Mouse (Mus musculus) kidney, postnatal 0 days (tissue): ENCODE measurements at regions not wholly inside any gene's neighbourhood (a gene's known extent, or its start where the extent isn't known, plus 50 kb on each side); places are given as distances from the start of the nearest gene placed in this dataset.

Experiments used
- ATAC-seq: fragments of 200-750 bp; cut with Nextera tagmentation; replicated peaks from 2 replicates; pipeline ENCODE4 v1.8.0; 2017; ENCODE audit warnings: low read depth, moderate number of reproducible peaks, moderate TSS enrichment, moderate library complexity; ENCODE audit not compliant: low FRiP score
- DNase-seq: peaks from one replicate; pipeline ENCODE4 v3.0.0-alpha.2; 2016; ENCODE audit warnings: low spot score
- H3K27ac ChIP-seq: fragments of 300-500 bp; sonication (generic); 2 replicates; pipeline ENCODE4 v1.5.1; 2014; ENCODE audit warnings: mild to moderate bottlenecking
- H3K27me3 ChIP-seq: fragments of 300-500 bp; sonication (generic); 2 replicates; pipeline ENCODE4 v1.6.1; 2014; ENCODE audit warnings: low read length, mixed read lengths; ENCODE audit not compliant: insufficient read depth
- H3K36me3 ChIP-seq: fragments of 300-500 bp; sonication (generic); 2 replicates; pipeline ENCODE4 v1.6.1; 2014; ENCODE audit warnings: low read length, mixed read lengths; ENCODE audit not compliant: insufficient read depth
- H3K4me1 ChIP-seq: fragments of 300-500 bp; sonication (generic); replicated peaks from 2 replicates; pipeline ENCODE4 v1.6.1; 2014; ENCODE audit warnings: antibody characterized with exemption, low read length, mixed read lengths; ENCODE audit not compliant: insufficient read depth
- H3K4me2 ChIP-seq: fragments of 300-500 bp; sonication (generic); 2 replicates; pipeline ENCODE4 v1.6.1; 2014; ENCODE audit warnings: mild to moderate bottlenecking, low read length, moderate library complexity, mixed read lengths
- H3K4me3 ChIP-seq: fragments of 300-500 bp; sonication (generic); replicated peaks from 2 replicates; pipeline ENCODE4 v1.5.1; 2014; ENCODE audit warnings: low read depth, low read length
- H3K9ac ChIP-seq: fragments of 300-500 bp; sonication (generic); 2 replicates; pipeline ENCODE4 v1.6.1; 2014; ENCODE audit warnings: low read depth, low read length
- H3K9me3 ChIP-seq: fragments of 300-500 bp; sonication (generic); replicated peaks from 2 replicates; pipeline ENCODE4 v1.6.1; 2016; ENCODE audit warnings: low read length, inconsistent platforms, mixed read lengths
- CTCF ChIP-seq: IDR thresholded peaks from 2 replicates; pipeline ENCODE4 v1.5.1; 2016; ENCODE audit warnings: antibody characterized with exemption, low read depth, mild to moderate bottlenecking, moderate library complexity
- WGBS: fragments of 180-500 bp; shearing (Covaris S2); extraction: QIAGEN DNeasy Blood & Tissue Kit; methylation state at CpG from one replicate; pipeline ENCODE4 v1.1.7; 2014; 5-methylcytosine and 5-hydroxymethylcytosine counted together

- no peaks in the 10 kb centered on the region for H3K27me3 ChIP-seq
- WGBS = 87% methylated on average over 11 of the region's 11 CpGs
- no peak overlapping the region for H3K4me2 ChIP-seq
- no peak overlapping the region for H3K27ac ChIP-seq
- no peaks in the 10 kb centered on the region for H3K4me1 ChIP-seq
- no peak overlapping the region for H3K9ac ChIP-seq
- no peaks in the 10 kb centered on the region for H3K36me3 ChIP-seq
- DNase-seq (no peak), ATAC-seq (no peak)
- no peak for TF ChIP-seq CTCF
- no peaks in the 10 kb centered on the region for H3K9me3 ChIP-seq
- no peak overlapping the region for H3K4me3 ChIP-seq
Observed at GRCm38 (mm10) chr14:48812741-48813495, 139.3 kb upstream of the Otx2 start.

DNA sequence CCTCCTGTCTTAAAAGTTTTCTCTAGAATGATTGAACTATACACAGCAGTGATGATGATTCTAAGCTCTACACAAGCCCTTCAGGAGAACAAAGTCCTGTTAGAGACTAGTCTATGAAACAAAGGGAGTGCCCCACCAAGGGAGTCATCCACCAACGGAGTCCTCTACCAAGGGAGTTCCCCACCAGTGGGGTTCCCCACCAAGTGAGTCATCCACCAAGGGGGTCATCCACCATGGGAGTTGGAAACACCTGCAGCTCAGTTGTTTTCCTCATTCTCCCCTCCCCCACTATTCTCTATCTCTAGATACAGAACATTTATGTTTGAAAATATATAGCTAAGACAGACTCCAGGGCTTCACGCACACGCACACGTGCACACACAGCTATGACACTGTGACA lies 130.5 kb upstream of the Otx2 start:
- ATAC-seq = no peak
- Histone ChIP-seq H3K9me3 (no peaks in the 10 kb centered on the region), H3K4me1 (no peaks in the 10 kb centered on the region), H3K4me3 (no peak overlapping the region), H3K27ac (no peak overlapping the region), H3K36me3 (no peaks in the 10 kb centered on the region), H3K27me3 (no peaks in the 10 kb centered on the region), H3K4me2 (no peak overlapping the region), H3K9ac (no peak overlapping the region)
- no peak for TF ChIP-seq CTCF
- DNase-seq = no peak
- WGBS = 83% methylated on average over 4 of the region's 4 CpGs

GRCm38 (mm10) chr14:48801283-48801682 lies 127.7 kb upstream of the Otx2 start:
- no peaks in the 10 kb centered on the region for H3K9me3 ChIP-seq
- H3K4me2 ChIP-seq = no peak overlapping the region
- WGBS = 43% methylated on average over 14 of the region's 14 CpGs
- no peak for ATAC-seq
- H3K27ac ChIP-seq = no peak overlapping the region
- H3K36me3 ChIP-seq = no peaks in the 10 kb centered on the region
- H3K27me3 ChIP-seq = no peaks in the 10 kb centered on the region
- H3K4me1 ChIP-seq = no peaks in the 10 kb centered on the region
- DNase-seq = no peak
- no peak for TF ChIP-seq CTCF
- no peak overlapping the region for H3K4me3 ChIP-seq
- H3K9ac ChIP-seq = no peak overlapping the region

DNA sequence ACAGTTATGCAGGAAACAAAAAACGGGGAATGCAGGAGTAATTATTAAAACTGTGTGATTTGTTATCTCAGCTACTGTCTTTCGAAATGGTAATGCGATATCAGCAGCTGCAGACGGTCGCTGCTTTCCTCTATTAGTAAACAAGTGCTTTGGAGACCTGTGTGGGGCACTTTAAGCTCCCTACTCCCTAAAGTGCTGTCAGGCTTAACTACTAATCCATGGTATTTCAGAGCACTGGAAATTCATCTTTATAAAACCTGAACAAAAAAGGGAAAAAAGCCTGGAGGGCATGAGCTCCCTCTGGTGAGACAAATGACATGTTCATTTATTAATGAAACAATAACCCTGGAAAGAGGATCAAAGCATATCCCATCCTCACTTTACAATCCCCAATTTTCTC lies 127.2 kb upstream of the Otx2 start:
- TF ChIP-seq CTCF = no peak
- DNase-seq (no peak), ATAC-seq (no peak)
- no peaks in the 10 kb centered on the region for H3K36me3 ChIP-seq
- H3K4me2 ChIP-seq = no peak overlapping the region
- no peaks in the 10 kb centered on the region for H3K9me3 ChIP-seq
- no peak overlapping the region for H3K4me3 ChIP-seq
- no peak overlapping the region for H3K27ac ChIP-seq
- 25% methylated on average over 5 of the region's 5 CpGs for WGBS
- H3K4me1 ChIP-seq = no peaks in the 10 kb centered on the region
- no peaks in the 10 kb centered on the region for H3K27me3 ChIP-seq
- H3K9ac ChIP-seq = no peak overlapping the region

DNA sequence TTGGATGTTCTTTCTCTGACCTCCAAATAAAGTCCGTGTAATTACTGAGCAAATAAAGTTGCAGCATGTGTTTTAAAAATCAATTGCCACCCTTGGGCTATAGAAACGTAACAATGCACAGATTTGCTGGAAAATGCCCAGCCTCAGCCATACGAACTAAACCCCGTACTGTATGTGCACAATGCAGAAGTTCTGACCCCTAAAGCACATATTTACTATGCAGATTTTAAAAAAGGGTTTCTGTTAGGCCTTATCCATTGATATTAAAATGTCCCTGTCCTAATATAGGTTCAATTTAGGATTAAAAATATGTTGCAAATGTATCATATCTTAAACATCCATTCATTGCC lies 126.5 kb upstream of the Otx2 start:
- H3K27me3 ChIP-seq = no peaks in the 10 kb centered on the region
- ATAC-seq (no peak), DNase-seq (no peak)
- no peaks in the 10 kb centered on the region for H3K36me3 ChIP-seq
- no peak overlapping the region for H3K4me2 ChIP-seq
- H3K4me1 ChIP-seq = no peaks in the 10 kb centered on the region
- no peak for TF ChIP-seq CTCF
- no peak overlapping the region for H3K27ac ChIP-seq
- no peak overlapping the region for H3K9ac ChIP-seq
- 47% methylated on average over 4 of the region's 4 CpGs for WGBS
- H3K9me3 ChIP-seq = no peaks in the 10 kb centered on the region
- no peak overlapping the region for H3K4me3 ChIP-seq

GRCm38 (mm10) chr14:48799442-48800099 lies 126.0 kb upstream of the Otx2 start:
- Histone ChIP-seq H3K4me3 (no peak overlapping the region), H3K4me1 (no peaks in the 10 kb centered on the region), H3K9me3 (no peaks in the 10 kb centered on the region), H3K36me3 (no peaks in the 10 kb centered on the region), H3K27ac (no peak overlapping the region), H3K4me2 (no peak overlapping the region), H3K27me3 (no peaks in the 10 kb centered on the region), H3K9ac (no peak overlapping the region)
- WGBS = 42% methylated on average over 10 of the region's 10 CpGs
- no peak for ATAC-seq
- no peak for DNase-seq
- no peak for TF ChIP-seq CTCF
